Mouse (Mus musculus) ES-E14 (cell line): Measurements from ENCODE around the gene Rsph1. TPM values are rescaled to one million over a fixed set of nuclear protein-coding genes. Genes with fewer than 3 reads are reported as not detected.

Source experiments
- DNase-seq: peaks from one replicate; pipeline ENCODE4 v3.0.0-alpha.2; 2013; ENCODE audit warnings: low read depth, low spot score
- H3K27ac ChIP-seq: 2 replicates; pipeline ENCODE4 v1.5.1; 2012; ENCODE audit warnings: low read depth, mild to moderate bottlenecking, low read length, moderate library complexity, mixed read lengths; ENCODE audit not compliant: poor library complexity, insufficient read depth, severe bottlenecking
- H3K36me3 ChIP-seq: 2 replicates; pipeline ENCODE4 v1.6.1; 2012; ENCODE audit warnings: mild to moderate bottlenecking, low read length, moderate library complexity, mixed read lengths; ENCODE audit not compliant: control insufficient read depth, poor library complexity, insufficient read depth, severe bottlenecking
- H3K4me1 ChIP-seq, 2 experiments: fragments of 150-350 bp in 1 of 2; sonication (generic) in 1 of 2; 2 replicates each; pipeline ENCODE4 v1.6.1; 2012; ENCODE audit warnings: low read length in 2 of 2, mild to moderate bottlenecking in 1 of 2, mixed read lengths in 1 of 2; ENCODE audit not compliant: control insufficient read depth in 2 of 2, insufficient read depth in 2 of 2, poor library complexity in 1 of 2
- H3K4me3 ChIP-seq, 2 experiments: fragments of 150-350 bp in 1 of 2; sonication (generic) in 1 of 2; 2 replicates each; pipeline ENCODE4 v1.5.1; 2012; ENCODE audit warnings: low read length in 2 of 2, low read depth in 1 of 2, mild to moderate bottlenecking in 1 of 2, mixed read lengths in 1 of 2; ENCODE audit not compliant: insufficient read depth in 1 of 2, poor library complexity in 1 of 2, severe bottlenecking in 1 of 2
- H3K9ac ChIP-seq: 2 replicates; pipeline ENCODE4 v1.6.1; 2012; ENCODE audit warnings: low read depth, mild to moderate bottlenecking, low read length, mixed read lengths; ENCODE audit not compliant: poor library complexity, insufficient read depth, severe bottlenecking
- H3K9me3 ChIP-seq: fragments of 150-350 bp; sonication (generic); 2 replicates; pipeline ENCODE4 v1.6.1; 2012; ENCODE audit warnings: low read depth, mild to moderate bottlenecking, low read length; ENCODE audit not compliant: control insufficient read depth, insufficient read depth
- CHD2 ChIP-seq: IDR thresholded peaks from 2 replicates; pipeline ENCODE4 v1.6.1; 2014; ENCODE audit warnings: mild to moderate bottlenecking, low read depth, low read length, inconsistent platforms
- HCFC1 ChIP-seq: IDR thresholded peaks from 2 replicates; pipeline ENCODE4 v1.6.1; 2012; ENCODE audit warnings: low read length, inconsistent platforms, borderline replicate concordance; ENCODE audit not compliant: insufficient read depth
- MAFK ChIP-seq: IDR thresholded peaks from 2 replicates; pipeline ENCODE4 v1.6.1; 2014; ENCODE audit warnings: mild to moderate bottlenecking, low read depth, low read length, inconsistent platforms; ENCODE audit not compliant: insufficient read depth
- ZC3H11A ChIP-seq: IDR thresholded peaks from 2 replicates; pipeline ENCODE4 v1.6.1; 2012; ENCODE audit warnings: low read depth, mild to moderate bottlenecking, inconsistent platforms, low read length, borderline replicate concordance
- ZNF384 ChIP-seq: IDR thresholded peaks from 2 replicates; pipeline ENCODE4 v1.6.1; 2012; ENCODE audit warnings: low read depth, low read length, inconsistent platforms
- in situ Hi-C, 2 experiments: fragments of 600-800 bp; cut with MboI; formaldehyde crosslinking; loops; one replicate each; pipeline ENCODE4 v1.15.1; 2025; ENCODE audit warnings: low sequenced_read_pairs in 2 of 2, inconsistent platforms in 1 of 2; ENCODE audit not compliant: unreplicated experiment in 2 of 2
- total RNA-seq: library from RNA; depleted of rRNA; stranded (reverse); fragments of 300-350 nt; gene quantifications from 2 replicates; pipeline ENCODE4 v1.2.3, GENCODE M21; 2012

Rsph1 gene
- total RNA-seq, 1 experiment, result 1.9 TPM

DNA sequence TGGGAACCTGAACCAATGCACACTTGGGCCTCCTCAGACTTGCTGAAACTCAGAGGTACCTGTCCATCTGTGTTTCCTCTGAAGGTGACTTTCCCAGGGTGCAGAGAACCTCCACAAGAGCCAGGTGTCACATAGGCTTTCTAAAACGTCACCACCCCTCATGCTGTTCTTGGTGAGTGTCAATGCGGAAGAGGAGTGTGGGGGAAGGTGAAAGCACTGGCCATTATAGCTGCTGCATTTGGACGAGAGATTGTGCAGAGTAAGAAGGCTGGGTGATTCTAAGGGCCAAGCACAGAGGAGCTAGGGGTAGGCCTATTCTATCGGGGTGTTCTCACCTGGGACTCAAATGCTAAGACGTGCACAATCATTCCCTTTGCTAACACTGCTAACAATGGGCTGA lies 23.2 kb downstream of the Rsph1 start:
- in situ Hi-C loops, result no loop called here

DNA sequence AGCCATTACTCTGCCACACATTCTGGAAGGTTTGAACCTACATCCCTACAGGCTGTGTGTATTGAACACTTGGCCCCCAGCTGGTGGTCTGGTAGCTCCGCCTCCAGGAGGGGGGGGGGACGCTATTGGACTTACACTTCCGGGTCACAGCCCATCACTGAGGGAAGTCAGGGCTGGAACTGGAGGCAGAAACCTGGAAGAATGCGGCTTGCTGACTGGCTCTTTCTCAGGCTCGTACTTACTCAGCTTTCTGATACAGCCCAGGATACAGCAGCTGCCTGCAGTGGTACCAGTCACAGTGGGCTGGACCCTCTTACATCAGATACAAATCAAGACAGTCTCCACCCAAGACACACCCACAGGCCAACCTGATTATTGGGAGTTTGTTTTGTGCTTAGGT lies 30.0 kb downstream of the Rsph1 start:
- peak overlapping the region; percentile 79 for H3K27ac ChIP-seq
- no peaks in the 10 kb centered on the region for H3K9me3 ChIP-seq
- TF ChIP-seq ZNF384 (no peak), ZC3H11A (peak; percentile 16; the same call in 1 of the 2 replicates), HCFC1 (peak; percentile 69), MAFK (peak; percentile 73; the same call in 1 of the 2 replicates), CHD2 (peak; percentile 63)
- peaks cover 2% of the 10 kb centered on the region in 2 experiments; a peak in 2 of 4 replicates for H3K4me1 ChIP-seq
- H3K4me3 ChIP-seq, result peak overlapping the region; percentile 62 to 84
- in situ Hi-C loops, result no loop called here
- no peaks in the 10 kb centered on the region; the same call in 1 of the 2 replicates for H3K36me3 ChIP-seq
- peak overlapping the region; percentile 55 for H3K9ac ChIP-seq
- peak; percentile 83 for DNase-seq

More for the DNA sequence above, 23.2 kb downstream of the Rsph1 start:
- Histone ChIP-seq H3K36me3 (no peaks in the 10 kb centered on the region; the same call in 1 of the 2 replicates), H3K27ac (no peak overlapping the region), H3K4me3 (no peak overlapping the region), H3K9ac (no peak overlapping the region), H3K4me1 (peaks cover 0 to 4% of the 10 kb centered on the region in 2 experiments; a peak in 1 of 4 replicates), H3K9me3 (no peaks in the 10 kb centered on the region)
- no peak for DNase-seq
- no peak for TF ChIP-seq CHD2
- TF ChIP-seq MAFK, result no peak
- no peak for TF ChIP-seq ZNF384
- TF ChIP-seq ZC3H11A, result no peak
- no peak for TF ChIP-seq HCFC1

DNA sequence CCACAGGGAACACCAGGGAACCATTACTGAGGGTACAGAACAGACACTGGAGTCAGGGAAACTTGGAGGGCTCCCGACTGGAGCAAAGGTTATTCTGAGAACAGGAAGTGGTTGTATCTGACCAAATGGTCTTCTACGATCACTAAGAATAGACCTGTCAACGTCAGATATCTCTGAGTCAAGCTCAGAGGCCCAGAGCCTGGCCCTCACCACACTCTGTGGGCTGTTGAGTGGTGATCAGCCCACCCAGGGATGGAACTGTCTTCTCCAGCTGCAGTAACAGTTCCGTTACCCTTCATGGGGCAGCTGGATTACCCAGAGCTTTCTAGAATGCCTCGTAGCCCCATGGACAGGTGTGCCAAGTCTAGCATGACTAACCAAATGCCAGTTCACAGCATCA lies 31.9 kb downstream of the Rsph1 start:
- peaks cover 5% of the 10 kb centered on the region for H3K36me3 ChIP-seq
- H3K4me1 ChIP-seq, result peaks cover 2% of the 10 kb centered on the region in 2 experiments; a peak in 2 of 4 replicates
- DNase-seq, result no peak
- H3K9ac ChIP-seq, result no peak overlapping the region
- H3K9me3 ChIP-seq, result no peaks in the 10 kb centered on the region
- in situ Hi-C loops, result no loop called here
- no peak overlapping the region for H3K27ac ChIP-seq
- no peak for TF ChIP-seq HCFC1
- no peak for TF ChIP-seq ZNF384
- no peak for TF ChIP-seq MAFK
- no peak overlapping the region for H3K4me3 ChIP-seq

DNA sequence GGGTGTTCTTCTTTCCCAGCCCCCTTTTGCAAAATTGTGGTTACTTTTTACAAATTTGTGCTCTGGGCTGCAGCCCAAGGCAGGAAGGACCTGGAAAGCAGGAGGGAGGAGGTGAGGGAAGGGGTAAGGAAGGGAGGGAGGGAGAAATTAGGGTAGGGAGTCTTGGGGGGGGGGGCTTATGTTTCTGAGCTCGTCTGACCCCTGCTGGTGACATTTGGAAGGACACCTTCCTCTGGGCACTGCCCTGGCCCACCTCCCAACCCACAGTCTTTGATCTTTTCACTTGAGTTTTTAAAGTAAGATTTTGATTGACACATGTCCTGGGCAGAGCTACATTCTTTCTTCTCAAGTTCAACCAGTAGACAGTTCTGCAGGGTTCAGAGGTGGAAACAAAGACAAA lies 34.4 kb downstream of the Rsph1 start:
- Histone ChIP-seq H3K27ac (no peak overlapping the region), H3K4me1 (peaks cover 0 to 2% of the 10 kb centered on the region in 2 experiments; a peak in 1 of 4 replicates), H3K4me3 (no peak overlapping the region), H3K9ac (no peak overlapping the region), H3K36me3 (peaks cover 17% of the 10 kb centered on the region), H3K9me3 (no peaks in the 10 kb centered on the region)
- DNase-seq, result no peak
- TF ChIP-seq ZNF384 (no peak), CHD2 (no peak), ZC3H11A (no peak), MAFK (no peak), HCFC1 (no peak)
- in situ Hi-C loops, result no loop called here

DNA sequence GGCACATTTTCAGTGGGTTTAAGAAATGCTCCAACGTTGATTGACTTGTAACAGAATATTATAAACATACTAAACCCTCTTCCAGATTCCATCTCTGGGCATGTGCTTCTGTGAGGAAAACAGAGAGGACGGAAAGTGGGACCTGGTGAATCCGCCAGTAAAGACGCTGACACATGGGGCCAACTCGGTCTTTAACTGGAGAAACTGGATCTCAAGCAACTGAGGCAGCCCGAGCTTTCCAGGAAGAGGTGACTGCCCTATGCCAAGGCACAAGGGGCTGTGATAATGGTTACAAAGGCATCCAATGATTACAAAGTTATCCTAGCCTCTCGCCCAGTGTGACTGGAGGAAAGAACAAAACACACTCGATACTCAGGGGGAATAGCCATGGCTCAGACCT lies 36.0 kb downstream of the Rsph1 start:
- H3K9ac ChIP-seq, result no peak overlapping the region
- H3K4me3 ChIP-seq, result no peak overlapping the region
- DNase-seq, result no peak
- no peaks in the 10 kb centered on the region for H3K9me3 ChIP-seq
- in situ Hi-C loops, result no loop called here
- peaks cover 17% of the 10 kb centered on the region for H3K36me3 ChIP-seq
- H3K4me1 ChIP-seq, result no peaks in the 10 kb centered on the region
- no peak for TF ChIP-seq HCFC1
- TF ChIP-seq CHD2, result no peak
- no peak for TF ChIP-seq ZC3H11A
- TF ChIP-seq ZNF384, result no peak
- no peak for TF ChIP-seq MAFK
- H3K27ac ChIP-seq, result no peak overlapping the region
